Mouse (Mus musculus) midbrain, embryonic 12.5 days (tissue): Measurements from ENCODE around the gene Brms1l. TPM values are rescaled to one million over a fixed set of nuclear protein-coding genes. Genes with fewer than 3 reads are reported as not detected.

Experiments used
- ATAC-seq: fragments of 200-750 bp; cut with Nextera tagmentation; 2 replicates; pipeline ENCODE4 v1.8.0; 2017; ENCODE audit warnings: low read depth, moderate TSS enrichment, moderate library complexity; ENCODE audit not compliant: low FRiP score
- H3K27ac ChIP-seq: fragments of 300-500 bp; sonication (generic); replicated peaks from 2 replicates; pipeline ENCODE4 v1.5.1; 2016; ENCODE audit warnings: mild to moderate bottlenecking
- H3K27me3 ChIP-seq: fragments of 300-500 bp; sonication (generic); 2 replicates; pipeline ENCODE4 v1.6.1; 2016; ENCODE audit warnings: mild to moderate bottlenecking
- H3K36me3 ChIP-seq: fragments of 300-500 bp; sonication (generic); 2 replicates; pipeline ENCODE4 v1.6.1; 2016
- H3K4me1 ChIP-seq: fragments of 300-500 bp; sonication (generic); 2 replicates; pipeline ENCODE4 v1.6.1; 2016
- H3K4me2 ChIP-seq: fragments of 300-500 bp; sonication (generic); replicated peaks from 2 replicates; pipeline ENCODE4 v1.6.1; 2016; ENCODE audit warnings: mild to moderate bottlenecking, moderate library complexity
- H3K4me3 ChIP-seq: fragments of 300-500 bp; sonication (generic); 2 replicates; pipeline ENCODE4 v1.5.1; 2016; ENCODE audit warnings: mild to moderate bottlenecking
- H3K9ac ChIP-seq: fragments of 300-500 bp; sonication (generic); replicated peaks from 2 replicates; pipeline ENCODE4 v1.6.1; 2016; ENCODE audit warnings: mild to moderate bottlenecking, moderate library complexity
- H3K9me3 ChIP-seq: fragments of 300-500 bp; sonication (generic); 2 replicates; pipeline ENCODE4 v1.6.1; 2016; ENCODE audit warnings: mild to moderate bottlenecking
- WGBS: fragments of 180-500 bp; shearing (Covaris S2); methylation state at CpG from one replicate; pipeline ENCODE4 v1.1.7; 2016; 5-methylcytosine and 5-hydroxymethylcytosine counted together
- microRNA-seq: library from miRNA; unstranded; fragments of <30 nt; microRNA quantifications from one replicate; pipeline ENCODE4, GENCODE M21; 2017
- polyA plus RNA-seq: library from polyadenylated mRNA; unstranded; fragments of >200 nt; fragmentation: Nextera tagmentation; extraction: Ambion mirVana; gene quantifications from 2 replicates; pipeline ENCODE4 v1.2.1, GENCODE M21; 2016

Brms1l gene
- polyA plus RNA-seq, 1 experiment from 2014 or later: 47.2 TPM

DNA sequence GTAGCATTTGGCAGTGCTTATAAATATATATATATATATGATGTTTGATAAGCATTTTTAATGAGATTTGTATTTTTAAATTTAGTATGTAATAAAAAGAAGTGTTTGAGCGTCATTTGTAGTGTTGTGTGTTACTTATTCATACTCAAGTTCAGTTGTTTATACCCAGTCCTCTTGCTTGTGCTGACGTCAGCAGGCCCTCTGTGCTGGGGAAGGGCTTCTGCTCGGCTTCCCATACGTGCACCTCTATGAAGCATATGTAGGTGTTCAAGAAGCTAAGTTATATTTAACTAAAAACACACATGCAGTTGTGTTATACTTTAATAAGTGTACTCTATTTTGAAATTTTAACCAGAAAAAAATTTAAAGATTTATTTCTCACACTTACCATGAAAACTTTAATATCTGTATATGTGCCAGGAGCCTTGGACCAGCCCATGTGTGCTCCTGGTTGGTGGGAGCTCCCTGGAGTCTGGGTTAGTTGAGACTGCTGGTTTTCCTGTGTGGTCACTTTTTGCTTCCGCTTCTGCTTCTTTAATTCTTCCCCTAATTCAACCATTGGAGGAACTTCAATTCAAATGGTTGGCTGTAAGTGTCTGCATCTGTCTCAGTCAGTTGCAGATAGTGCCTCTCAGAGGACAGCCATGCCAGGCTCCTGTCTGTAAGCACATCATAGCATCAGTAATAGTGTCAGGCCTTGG, 33.6 kb downstream of the Brms1l start:
- 0 out of 2 replicates have a peak, but pooled peaks cover 3% of the 10 kb centered on the region for H3K9me3 ChIP-seq
- H3K4me1 ChIP-seq: no peaks in the 10 kb centered on the region
- H3K4me3 ChIP-seq: no peak overlapping the region
- H3K4me2 ChIP-seq: no peak overlapping the region
- ATAC-seq: no peak
- H3K27ac ChIP-seq: no peak overlapping the region
- WGBS: 88% methylated on average over 5 of the region's 5 CpGs
- peaks cover 58% of the 10 kb centered on the region for H3K36me3 ChIP-seq
- no peak overlapping the region for H3K9ac ChIP-seq
- no peaks in the 10 kb centered on the region for H3K27me3 ChIP-seq

DNA sequence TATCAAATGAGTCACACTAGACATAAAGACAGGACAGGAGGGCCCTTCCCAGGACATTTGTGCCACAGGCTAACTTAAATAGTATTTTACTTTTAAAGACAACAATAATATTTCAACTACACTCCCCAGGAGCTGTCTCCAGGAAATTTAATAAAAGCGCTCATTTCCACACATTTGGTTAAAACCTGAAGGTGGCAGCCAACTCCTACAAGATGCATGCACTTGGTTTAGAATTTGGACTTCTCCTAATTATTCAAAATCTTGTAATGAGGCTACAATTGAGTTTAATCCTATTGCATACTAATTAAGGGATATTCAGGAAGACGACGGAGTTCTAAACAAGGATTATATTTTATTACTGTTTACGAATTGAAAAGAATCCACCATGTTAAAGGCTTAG, 49.3 kb downstream of the Brms1l start:
- no peak for ATAC-seq
- Histone ChIP-seq H3K27me3 (peaks cover 14% of the 10 kb centered on the region), H3K27ac (no peak overlapping the region), H3K4me2 (no peak overlapping the region), H3K4me1 (no peaks in the 10 kb centered on the region), H3K4me3 (no peak overlapping the region), H3K9me3 (no peaks in the 10 kb centered on the region), H3K9ac (no peak overlapping the region), H3K36me3 (no peaks in the 10 kb centered on the region)
- WGBS: 60% methylated on average over 4 of the region's 4 CpGs

DNA sequence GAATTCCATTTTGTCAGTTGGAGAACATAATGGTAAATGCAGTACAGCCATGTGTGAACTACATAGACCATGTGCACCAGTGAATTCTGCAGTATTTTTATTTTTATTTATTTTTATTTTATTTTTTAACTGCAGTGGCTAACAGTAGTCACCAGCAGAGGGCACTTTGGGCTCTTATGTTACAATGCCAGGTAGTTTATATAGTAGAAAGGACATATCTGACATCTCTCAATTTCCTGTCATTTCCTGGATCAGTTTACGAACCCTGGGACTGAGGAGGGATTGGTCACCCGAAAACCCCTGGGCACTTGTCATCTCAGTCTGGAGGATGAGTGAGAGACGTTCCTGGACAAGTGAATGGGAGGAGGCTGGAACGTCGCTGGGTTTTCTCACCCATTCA, 52.4 kb downstream of the Brms1l start:
- ATAC-seq: 0 out of 2 replicates have a peak, but pooled peaks have one; percentile 19
- H3K9me3 ChIP-seq: no peaks in the 10 kb centered on the region
- H3K36me3 ChIP-seq: no peaks in the 10 kb centered on the region
- no peaks in the 10 kb centered on the region for H3K4me1 ChIP-seq
- peak overlapping the region; percentile 28 for H3K4me2 ChIP-seq
- no peak overlapping the region for H3K4me3 ChIP-seq
- WGBS: 25% methylated on average over 5 of the region's 5 CpGs
- H3K27ac ChIP-seq: no peak overlapping the region
- peaks cover 18% of the 10 kb centered on the region for H3K27me3 ChIP-seq
- H3K9ac ChIP-seq: no peak overlapping the region

DNA sequence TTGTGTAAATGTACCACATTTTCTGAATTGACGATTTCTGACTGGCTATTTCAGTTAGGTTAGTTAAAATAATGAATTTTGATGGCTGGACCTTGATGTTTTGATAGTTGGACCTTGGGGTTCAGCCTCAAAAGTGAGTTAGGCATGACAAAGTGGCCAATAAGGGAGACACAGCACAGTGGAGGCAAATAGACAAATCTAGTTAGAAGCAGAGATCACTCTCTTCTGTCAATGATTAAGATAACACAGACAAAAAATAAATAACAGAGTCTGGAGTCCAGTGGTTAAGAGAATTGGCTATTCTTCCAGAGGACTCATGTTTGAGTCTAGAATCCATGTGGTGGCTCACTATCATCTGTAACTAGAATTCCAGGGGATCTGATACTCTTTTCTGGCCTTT, 68.7 kb downstream of the Brms1l start:
- H3K27me3 ChIP-seq: no peaks in the 10 kb centered on the region
- WGBS: 89% methylated on average over 1 of the region's 1 CpGs
- no peak overlapping the region for H3K9ac ChIP-seq
- no peak overlapping the region for H3K4me3 ChIP-seq
- H3K4me2 ChIP-seq: no peak overlapping the region
- no peaks in the 10 kb centered on the region for H3K4me1 ChIP-seq
- ATAC-seq: no peak
- no peaks in the 10 kb centered on the region for H3K9me3 ChIP-seq
- H3K36me3 ChIP-seq: no peaks in the 10 kb centered on the region
- H3K27ac ChIP-seq: no peak overlapping the region

DNA sequence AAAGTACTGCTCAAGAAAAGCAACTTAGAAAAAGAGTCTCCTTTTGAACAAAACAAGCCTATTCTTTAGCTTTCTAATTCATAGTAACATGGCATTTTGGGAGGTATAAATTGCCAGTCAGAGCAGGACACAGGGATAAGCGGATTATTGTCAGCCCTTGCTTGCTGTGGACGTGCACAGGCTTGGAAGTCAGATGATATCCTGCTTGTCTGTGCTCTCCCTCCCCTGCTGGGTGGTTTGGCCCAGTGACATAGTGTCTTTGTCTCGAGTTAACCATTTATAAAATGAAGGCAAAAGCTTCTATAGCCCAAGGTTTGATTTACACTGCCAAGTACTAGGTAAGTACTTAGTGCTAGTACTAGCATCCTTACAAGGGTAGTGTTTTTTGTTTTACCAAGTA, 76.0 kb downstream of the Brms1l start:
- no peaks in the 10 kb centered on the region for H3K27me3 ChIP-seq
- H3K4me1 ChIP-seq: peaks cover 11% of the 10 kb centered on the region
- no peak overlapping the region for H3K4me2 ChIP-seq
- H3K27ac ChIP-seq: no peak overlapping the region
- no peaks in the 10 kb centered on the region for H3K36me3 ChIP-seq
- no peaks in the 10 kb centered on the region for H3K9me3 ChIP-seq
- no peak overlapping the region for H3K4me3 ChIP-seq
- no peak for ATAC-seq
- no peak overlapping the region for H3K9ac ChIP-seq
- WGBS: 17% methylated on average over 3 of the region's 3 CpGs

DNA sequence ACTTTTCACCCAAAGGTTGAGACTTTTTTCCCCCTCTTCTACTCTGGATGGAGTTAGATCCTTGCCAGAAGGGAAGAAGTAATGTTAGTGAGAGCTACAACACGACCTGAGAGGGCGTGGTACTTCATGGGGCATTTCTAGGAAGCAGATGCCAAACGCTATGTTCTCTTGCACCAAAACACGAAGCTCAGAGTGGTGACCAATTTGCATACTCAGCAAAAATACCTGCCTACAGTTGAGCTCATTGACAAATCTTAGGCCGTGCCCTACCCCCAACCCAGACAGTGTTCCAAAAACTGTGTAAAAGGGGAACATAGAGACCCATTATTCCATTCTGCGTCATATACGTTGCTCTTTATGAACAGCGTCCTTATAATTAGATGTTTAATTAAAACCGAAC, 77.1 kb downstream of the Brms1l start:
- H3K27me3 ChIP-seq: no peaks in the 10 kb centered on the region
- H3K36me3 ChIP-seq: no peaks in the 10 kb centered on the region
- H3K4me3 ChIP-seq: no peak overlapping the region
- H3K9me3 ChIP-seq: no peaks in the 10 kb centered on the region
- no peak overlapping the region for H3K4me2 ChIP-seq
- WGBS: 74% methylated on average over 9 of the region's 9 CpGs
- H3K4me1 ChIP-seq: peaks cover 11% of the 10 kb centered on the region
- H3K27ac ChIP-seq: no peak overlapping the region
- no peak for ATAC-seq
- no peak overlapping the region for H3K9ac ChIP-seq

DNA sequence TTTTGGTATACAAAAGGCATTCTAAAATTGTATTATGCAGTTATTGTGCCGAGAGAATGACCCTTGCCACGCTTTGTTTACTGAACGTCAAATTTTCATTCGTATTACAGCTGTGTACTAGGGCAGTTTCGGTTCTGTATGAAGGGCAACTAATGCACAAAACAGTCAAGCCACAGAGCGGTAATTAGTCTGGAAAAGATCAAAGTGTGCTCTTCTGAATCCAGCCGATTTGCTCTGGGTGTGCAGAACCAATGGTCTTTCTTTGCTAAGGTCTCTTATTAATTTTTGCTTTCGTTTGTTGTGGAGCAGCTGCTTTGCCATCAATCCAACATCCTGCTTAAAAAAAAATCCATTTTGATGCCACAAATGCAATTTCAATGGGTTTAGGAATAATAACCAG, 80.1 kb downstream of the Brms1l start:
- WGBS: 56% methylated on average over 8 of the region's 8 CpGs
- no peak overlapping the region for H3K4me2 ChIP-seq
- 0 out of 2 replicates have a peak overlapping the region, but pooled peaks have one; percentile 12 for H3K27ac ChIP-seq
- no peak for ATAC-seq
- no peak overlapping the region for H3K9ac ChIP-seq
- no peaks in the 10 kb centered on the region for H3K9me3 ChIP-seq
- no peak overlapping the region for H3K4me3 ChIP-seq
- H3K4me1 ChIP-seq: peaks cover 11% of the 10 kb centered on the region
- H3K36me3 ChIP-seq: no peaks in the 10 kb centered on the region
- no peaks in the 10 kb centered on the region for H3K27me3 ChIP-seq

DNA sequence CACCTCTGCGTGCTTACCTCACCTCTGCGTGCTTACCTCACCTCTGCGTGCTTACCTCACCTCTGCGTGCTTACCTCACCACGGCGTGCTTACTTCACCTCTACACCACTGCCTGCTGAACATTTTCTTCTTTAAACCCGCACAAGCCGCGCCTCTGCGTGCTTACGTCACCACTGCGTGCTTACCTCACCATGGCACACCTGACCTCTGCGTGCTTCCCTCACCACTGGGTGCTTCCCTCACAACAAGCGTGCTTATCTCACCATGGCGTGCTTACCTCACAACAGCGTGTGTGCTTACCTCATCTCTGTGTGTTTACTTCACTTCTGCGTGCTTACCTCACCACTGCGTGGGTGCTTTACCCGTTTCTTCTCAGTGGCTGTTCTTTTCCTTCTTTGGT, 80.9 kb downstream of the Brms1l start:
- H3K27me3 ChIP-seq: no peaks in the 10 kb centered on the region
- peaks cover 10% of the 10 kb centered on the region for H3K4me1 ChIP-seq
- ATAC-seq: no peak
- no peak overlapping the region for H3K4me2 ChIP-seq
- H3K36me3 ChIP-seq: no peaks in the 10 kb centered on the region
- no peaks in the 10 kb centered on the region for H3K9me3 ChIP-seq
- 95% methylated on average over 19 of the region's 19 CpGs for WGBS
- H3K27ac ChIP-seq: no peak overlapping the region
- H3K9ac ChIP-seq: no peak overlapping the region
- H3K4me3 ChIP-seq: no peak overlapping the region

Small RNA genes within 50 kb of the gene (microRNA-seq; reads per million reads assigned to microRNA genes)
- gene Gm23394: 3.5 reads per million, percentile 12 among the genes with 10 or more reads in this experiment

Other genes with a start within 250 kb of the Brms1l start
- 0.34 and 1.2 TPM in 2 replicates for gene Insm2, start 236.9 kb upstream of the Brms1l start, polyA plus RNA-seq
- 24.2 and 26.8 TPM in 2 replicates for gene Ralgapa1, start 15.2 kb upstream of the Brms1l start, polyA plus RNA-seq